Mouse (Mus musculus) C2C12 (cell line): ENCODE data around the gene Arv1. TPM values are rescaled to one million over a fixed set of nuclear protein-coding genes. Genes with fewer than 3 reads are reported as not detected.

Experiments
- H3K27me3 ChIP-seq: one replicate; pipeline ENCODE4 v1.6.1; 2011; ENCODE audit not compliant: control insufficient read depth, insufficient read depth, insufficient read length
- H3K36me3 ChIP-seq: one replicate; pipeline ENCODE4 v1.6.1; 2011; ENCODE audit not compliant: control insufficient read depth, insufficient read depth
- H3K4me3 ChIP-seq: one replicate; pipeline ENCODE4 v1.5.1; 2011; ENCODE audit warnings: mild to moderate bottlenecking, control low read depth; ENCODE audit not compliant: poor library complexity, insufficient read depth, severe bottlenecking
- H3K79me2 ChIP-seq: one replicate; pipeline ENCODE4 v1.6.1; 2011; ENCODE audit not compliant: control insufficient read depth, insufficient read depth
- H3K79me3 ChIP-seq: one replicate; pipeline ENCODE4 v1.6.1; 2011; ENCODE audit warnings: low read depth, control low read depth
- H3ac ChIP-seq: one replicate; pipeline ENCODE3; 2011; ENCODE audit warnings: low read depth; ENCODE audit not compliant: control insufficient read depth, insufficient read length
- CEBPB ChIP-seq: IDR thresholded peaks from one replicate; pipeline ENCODE4 v1.6.1; 2011; ENCODE audit warnings: low read depth, mild to moderate bottlenecking, control low read depth, moderate library complexity
- CTCF ChIP-seq: IDR thresholded peaks from one replicate; pipeline ENCODE4 v1.5.1; 2011; ENCODE audit not compliant: control insufficient read depth, insufficient read depth, insufficient read length
- FOSL1 ChIP-seq: IDR thresholded peaks from one replicate; pipeline ENCODE4 v1.8.0; 2011; ENCODE audit warnings: mild to moderate bottlenecking, low read length; ENCODE audit not compliant: poor library complexity, insufficient read depth, severe bottlenecking
- MAX ChIP-seq: IDR thresholded peaks from one replicate; pipeline ENCODE4 v1.6.1; 2011; ENCODE audit warnings: mild to moderate bottlenecking, control low read depth
- MYOD1 ChIP-seq: IDR thresholded peaks from one replicate; pipeline ENCODE4 v1.6.1; 2011; ENCODE audit warnings: low read depth; ENCODE audit not compliant: control insufficient read depth, insufficient read length
- MYOG ChIP-seq: IDR thresholded peaks from one replicate; pipeline ENCODE4 v1.6.1; 2011; ENCODE audit not compliant: control insufficient read depth, insufficient read length; ENCODE audit errors: extremely low read depth
- USF1 ChIP-seq: IDR thresholded peaks from one replicate; pipeline ENCODE4 v1.6.1; 2011; ENCODE audit warnings: low read depth, mild to moderate bottlenecking, control low read depth, moderate library complexity
- polyA plus RNA-seq: library from polyadenylated mRNA; unstranded; fragments of >200 nt; fragmentation: generic; extraction: Trizol; gene quantifications from one replicate; pipeline ENCODE4 v1.2.1, GENCODE M21; 2012; ENCODE audit warnings: missing spikeins

Arv1 gene
- polyA plus RNA-seq, 1 experiment = 11.4 TPM

DNA sequence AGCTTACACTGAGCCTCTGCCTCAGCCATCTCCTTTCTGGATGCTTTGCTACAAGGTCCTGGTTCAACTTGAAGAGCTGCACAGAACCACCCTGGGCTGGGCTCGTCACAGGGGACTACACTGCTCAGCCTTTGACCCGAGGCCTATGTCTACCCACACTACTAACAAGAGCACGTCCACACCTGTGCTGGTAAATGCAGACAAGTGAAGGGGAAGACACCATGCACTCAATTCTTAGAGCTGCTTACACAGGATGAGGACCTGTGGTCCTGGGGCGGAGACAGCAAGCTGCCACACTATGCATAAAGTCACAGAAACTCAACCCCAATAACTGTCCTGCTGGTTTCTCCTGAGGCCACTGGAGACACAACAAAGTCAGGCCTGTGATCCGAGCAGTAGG is 21.7 kb upstream of the Arv1 start:
- H3K27me3 ChIP-seq = no peaks in the 10 kb centered on the region
- H3K79me3 ChIP-seq = no peaks in the 10 kb centered on the region
- no peak overlapping the region for H3K4me3 ChIP-seq
- TF ChIP-seq FOSL1 (no peak), CEBPB (no peak), USF1 (no peak), MYOG (no peak), MAX (no peak), MYOD1 (no peak), CTCF (no peak)
- H3K36me3 ChIP-seq = peaks cover 15% of the 10 kb centered on the region
- no peaks in the 10 kb centered on the region for H3K79me2 ChIP-seq
- no peak overlapping the region for H3ac ChIP-seq

DNA sequence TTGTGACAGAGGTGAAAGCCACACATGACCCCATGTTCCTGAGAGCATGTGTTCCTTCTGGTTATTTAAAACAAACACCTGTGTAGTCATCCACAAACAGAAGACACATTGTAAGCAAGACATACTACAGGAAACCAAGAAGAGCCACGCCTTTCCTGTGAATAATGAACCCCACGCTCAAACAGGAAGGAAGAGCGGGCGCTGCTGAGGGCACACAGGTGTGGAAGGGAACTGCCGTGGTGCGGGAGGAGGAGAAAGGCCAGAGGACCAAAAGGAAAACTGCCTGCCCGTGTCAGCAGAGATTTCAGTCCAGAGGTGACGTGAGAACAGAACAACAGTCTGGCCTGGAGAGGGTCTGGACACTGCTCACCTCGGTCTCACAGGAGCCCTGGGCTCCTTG is 20.9 kb upstream of the Arv1 start:
- Histone ChIP-seq H3K4me3 (no peak overlapping the region), H3K79me2 (no peaks in the 10 kb centered on the region), H3ac (no peak overlapping the region), H3K27me3 (no peaks in the 10 kb centered on the region), H3K36me3 (peaks cover 17% of the 10 kb centered on the region), H3K79me3 (no peaks in the 10 kb centered on the region)
- TF ChIP-seq CEBPB = no peak
- no peak for TF ChIP-seq USF1
- TF ChIP-seq FOSL1 = no peak
- TF ChIP-seq MAX = no peak

DNA sequence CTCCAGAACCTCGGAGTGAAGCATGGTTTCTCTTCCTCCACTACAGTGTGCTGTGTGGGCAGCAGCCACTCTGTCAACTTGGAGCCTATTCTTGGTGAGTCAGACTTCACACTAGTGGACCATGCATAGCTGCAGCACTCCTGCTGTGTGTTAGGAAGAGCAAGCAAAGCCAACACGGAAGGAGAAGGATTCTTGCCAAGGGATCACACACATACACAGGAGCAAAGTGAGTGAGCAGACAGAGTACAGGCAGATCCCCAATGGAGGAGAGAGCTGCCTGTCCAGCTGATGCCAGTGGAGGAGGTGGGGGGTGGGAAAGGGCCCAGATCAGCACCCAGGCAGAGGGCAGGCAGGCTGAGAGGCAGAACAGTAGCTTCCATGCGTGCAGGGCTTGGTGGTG is 19.8 kb upstream of the Arv1 start:
- Histone ChIP-seq H3ac (no peak overlapping the region), H3K79me3 (no peaks in the 10 kb centered on the region), H3K4me3 (no peak overlapping the region), H3K79me2 (no peaks in the 10 kb centered on the region), H3K36me3 (peaks cover 25% of the 10 kb centered on the region), H3K27me3 (no peaks in the 10 kb centered on the region)
- no peak for TF ChIP-seq MAX
- TF ChIP-seq MYOG = no peak
- TF ChIP-seq MYOD1 = no peak
- no peak for TF ChIP-seq USF1
- TF ChIP-seq CTCF = no peak
- TF ChIP-seq FOSL1 = no peak
- TF ChIP-seq CEBPB = no peak

DNA sequence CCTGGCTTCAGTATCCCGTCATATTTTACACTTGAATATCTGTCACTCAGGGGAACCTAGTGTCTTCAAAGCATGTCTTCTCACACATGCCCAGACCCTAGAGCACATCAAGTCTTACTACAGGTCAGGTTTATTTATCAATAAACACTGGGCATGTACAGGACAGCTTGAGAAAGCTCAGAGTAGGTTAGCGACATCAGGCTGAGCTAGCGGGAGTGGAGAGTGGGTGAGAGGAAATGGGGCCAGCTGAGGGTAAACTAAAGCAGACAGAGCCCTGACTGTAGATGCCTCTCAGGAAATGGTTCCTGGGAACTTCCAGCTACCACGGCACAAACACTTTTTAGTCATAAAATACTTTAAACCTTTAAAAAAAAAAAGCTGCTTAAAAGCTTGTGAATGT is 18.4 kb upstream of the Arv1 start:
- peaks cover 22% of the 10 kb centered on the region for H3K36me3 ChIP-seq
- no peaks in the 10 kb centered on the region for H3K27me3 ChIP-seq
- no peaks in the 10 kb centered on the region for H3K79me2 ChIP-seq
- TF ChIP-seq USF1 (no peak), MAX (no peak), CEBPB (no peak), CTCF (no peak), MYOG (no peak), MYOD1 (no peak), FOSL1 (no peak)
- no peaks in the 10 kb centered on the region for H3K79me3 ChIP-seq
- no peak overlapping the region for H3K4me3 ChIP-seq
- no peak overlapping the region for H3ac ChIP-seq

DNA sequence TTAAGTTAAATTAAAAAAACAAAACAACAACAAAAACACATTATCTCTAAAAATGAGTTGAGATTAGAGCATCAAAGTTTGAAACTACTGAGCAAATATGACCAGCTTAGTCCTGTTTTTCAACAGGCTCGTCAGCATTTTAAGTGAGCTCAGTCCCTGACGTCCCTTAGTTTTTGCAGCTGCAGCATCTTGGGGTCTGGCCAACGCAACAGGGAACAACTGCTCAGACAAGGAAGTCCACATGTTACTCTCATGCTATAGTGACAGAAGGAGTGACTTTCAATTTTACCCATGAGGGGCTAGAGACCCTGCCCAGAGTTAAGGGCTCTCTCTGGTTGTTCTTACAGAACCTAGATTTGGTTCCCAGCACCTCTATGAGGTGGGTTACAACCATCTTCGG is 17.6 kb upstream of the Arv1 start:
- no peaks in the 10 kb centered on the region for H3K79me3 ChIP-seq
- no peak overlapping the region for H3ac ChIP-seq
- H3K4me3 ChIP-seq = no peak overlapping the region
- TF ChIP-seq CTCF (no peak), FOSL1 (no peak), MAX (no peak), USF1 (no peak), MYOD1 (no peak), CEBPB (no peak), MYOG (no peak)
- H3K27me3 ChIP-seq = no peaks in the 10 kb centered on the region
- H3K79me2 ChIP-seq = no peaks in the 10 kb centered on the region
- H3K36me3 ChIP-seq = peaks cover 26% of the 10 kb centered on the region

DNA sequence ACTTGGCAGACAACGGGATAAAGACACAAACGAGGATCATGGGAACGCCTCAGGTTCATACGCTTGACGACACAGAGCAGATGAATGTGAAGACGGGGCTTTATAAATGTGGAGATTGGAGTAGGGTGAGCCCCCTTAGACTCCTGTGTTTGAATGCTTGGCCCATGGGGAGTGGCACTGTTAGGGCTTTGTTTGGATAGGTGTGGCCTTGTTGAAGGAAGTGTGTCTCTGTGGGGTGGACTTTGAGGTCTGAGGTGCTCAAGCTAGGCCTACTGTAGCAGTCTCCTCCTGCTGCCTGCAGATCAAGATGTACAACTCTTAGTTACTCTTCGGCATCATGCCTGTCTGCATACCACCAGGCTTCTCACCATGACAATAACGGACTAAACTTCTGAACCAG is 16.1 kb upstream of the Arv1 start:
- H3K27me3 ChIP-seq = no peaks in the 10 kb centered on the region
- no peaks in the 10 kb centered on the region for H3K79me2 ChIP-seq
- TF ChIP-seq MYOD1 (no peak), MAX (no peak), CEBPB (no peak), USF1 (no peak), CTCF (no peak), FOSL1 (no peak), MYOG (no peak)
- H3K79me3 ChIP-seq = no peaks in the 10 kb centered on the region
- peaks cover 36% of the 10 kb centered on the region for H3K36me3 ChIP-seq
- no peak overlapping the region for H3K4me3 ChIP-seq
- no peak overlapping the region for H3ac ChIP-seq
